Mouse (Mus musculus): Measurements from ENCODE around the gene Lce1a2.
"Not testable (repeated sequence)": the region's sequence is repeated elsewhere in the genome, so short reads cannot be mapped to it uniquely, and the experiment has no call there.

The Lce1a2 gene

GRCm38 (mm10) chr3:92670215-92670614 lies at the start of gene Lce1a2:
Gene Lce1a2, minus strand, starts transcription at chr3:92670315.
- in situ Hi-C loops (cut with MseI, MboI) = no loop called here

- in situ Hi-C loops (cut with MseI, MboI) = no loop called here
Measured at GRCm38 (mm10) chr3:92715122-92715521, 45.0 kb upstream of the Lce1a2 start.

GRCm38 (mm10) chr3:92708974-92709373 lies 38.9 kb upstream of the Lce1a2 start, which contains the start of gene Lce1e:
Gene Lce1e, minus strand, starts transcription at chr3:92709074.
- in situ Hi-C loops (cut with MseI, MboI) = no loop called here

- in situ Hi-C loops (cut with MseI, MboI) = no loop called here
Measured at GRCm38 (mm10) chr3:92694613-92695012, 24.5 kb upstream of the Lce1a2 start.

- in situ Hi-C loops (cut with MseI, MboI) = no loop called here
Measured at GRCm38 (mm10) chr3:92691688-92692087, 21.6 kb upstream of the Lce1a2 start.

GRCm38 (mm10) chr3:92689154-92689553 lies 19.0 kb upstream of the Lce1a2 start:
- in situ Hi-C loops (cut with MseI, MboI) = not testable (repeated sequence)

GRCm38 (mm10) chr3:92687110-92687509 lies 17.0 kb upstream of the Lce1a2 start, which contains the start of gene Lce1d:
Gene Lce1d, minus strand, starts transcription at chr3:92687210.
- in situ Hi-C loops (cut with MseI, MboI) = no loop called here

- in situ Hi-C loops (cut with MseI, MboI) = no loop called here
Measured at GRCm38 (mm10) chr3:92678947-92679346, 8.8 kb upstream of the Lce1a2 start, which contains the start of gene Lce1c. Gene Lce1c, plus strand, starts transcription at chr3:92679247.

- in situ Hi-C loops (cut with MseI, MboI) = no loop called here
Measured at GRCm38 (mm10) chr3:92656826-92657225, 13.3 kb downstream of the Lce1a2 start, which contains the start of gene Lce1b. Gene Lce1b, minus strand, starts transcription at chr3:92656926.

GRCm38 (mm10) chr3:92648207-92648606 lies 21.9 kb downstream of the Lce1a2 start, which contains the start of gene Lce1a1:
Gene Lce1a1, minus strand, starts transcription at chr3:92648307.
- in situ Hi-C loops (cut with MseI, MboI) = no loop called here

GRCm38 (mm10) chr3:92639854-92640253 lies 30.3 kb downstream of the Lce1a2 start:
- in situ Hi-C loops (cut with MseI, MboI) = no loop called here

GRCm38 (mm10) chr3:92638653-92638991 lies 31.5 kb downstream of the Lce1a2 start:
- in situ Hi-C loops (cut with MseI, MboI) = no loop called here

GRCm38 (mm10) chr3:92637745-92638652 lies 32.1 kb downstream of the Lce1a2 start:
- in situ Hi-C loops (cut with MseI, MboI) = no loop called here

GRCm38 (mm10) chr3:92621560-92621959 lies 48.6 kb downstream of the Lce1a2 start, which contains the start of gene Lce6a:
Gene Lce6a, minus strand, starts transcription at chr3:92621660.
- in situ Hi-C loops (cut with MseI, MboI) = no loop called here
